Mouse (Mus musculus) small intestine, adult 2 months (tissue): ENCODE measurements around the gene Ube2b.

Source experiments
- CTCF ChIP-seq: fragments of 200-500 bp; IDR thresholded peaks from 2 replicates; pipeline ENCODE4 v1.5.1; 2012; ENCODE audit warnings: low read depth, mild to moderate bottlenecking, control low read depth, inconsistent platforms, low read length, moderate library complexity, mixed read lengths; ENCODE audit not compliant: insufficient replicate concordance, insufficient read length; ENCODE audit errors: extremely low read depth
- POLR2A ChIP-seq: fragments of 200-500 bp; IDR thresholded peaks from 2 replicates; pipeline ENCODE4 v1.6.1; 2012; ENCODE audit warnings: low read depth, mild to moderate bottlenecking, control low read depth, inconsistent platforms, low read length, moderate library complexity

DNA sequence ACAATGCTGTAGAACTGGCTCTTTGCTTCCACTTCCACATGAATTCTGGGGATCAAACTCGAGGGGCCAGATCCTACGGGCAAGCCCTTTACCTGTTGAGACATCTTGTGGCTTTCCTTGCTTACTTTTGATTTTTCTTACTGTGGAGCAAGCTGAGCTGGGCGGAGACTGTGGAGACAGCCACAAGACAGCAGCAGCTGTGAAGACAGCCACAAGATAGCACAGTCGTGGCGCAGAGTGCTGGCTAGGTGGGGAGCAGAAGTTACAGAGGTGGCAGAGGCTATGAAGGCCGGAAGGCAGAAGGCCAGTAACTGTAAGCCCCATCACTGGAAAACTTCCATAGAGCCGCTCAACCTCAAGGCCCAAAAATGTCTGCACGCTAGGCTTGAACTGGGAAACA, 38.8 kb downstream of the Ube2b start:
- TF ChIP-seq POLR2A (no peak), CTCF (no peak)
